Mouse (Mus musculus) megakaryocyte, embryonic 14.5 days (primary cell): Measurements from ENCODE around the gene Slc6a11.

Source experiments
- FLI1 ChIP-seq: IDR thresholded peaks from 2 replicates; pipeline ENCODE4 v1.6.1; 2012; ENCODE audit warnings: low read length, inconsistent platforms, mixed read lengths
- GATA1 ChIP-seq: IDR thresholded peaks from 3 replicates; pipeline ENCODE4 v1.6.1; 2012; ENCODE audit warnings: mixed read lengths, low read length, inconsistent platforms, borderline replicate concordance

DNA sequence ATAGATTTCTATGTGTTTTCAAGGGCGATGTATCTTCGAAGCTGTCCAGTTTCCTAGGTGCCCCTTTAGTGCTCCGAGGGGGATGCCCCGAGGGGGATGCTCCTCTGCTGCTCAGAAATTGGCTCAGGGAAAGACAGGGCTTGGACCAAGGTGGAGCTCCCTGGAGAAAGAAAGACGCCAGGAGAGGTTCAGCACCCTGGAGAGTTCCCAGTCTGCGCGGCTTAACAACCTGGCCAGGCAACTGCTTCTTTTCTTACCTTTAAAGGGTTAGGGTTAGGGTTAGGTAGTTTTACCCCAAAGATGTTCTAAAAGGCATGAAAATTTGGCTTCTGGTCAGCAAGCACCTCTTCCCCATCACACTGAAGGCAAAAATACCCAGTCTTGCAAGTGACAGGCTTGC is 43.9 kb upstream of the Slc6a11 start:
- TF ChIP-seq GATA1 (no peak), FLI1 (no peak)
